Mouse (Mus musculus) cerebellum, adult 2 months (tissue): Measurements from ENCODE around the gene 1700008O03Rik. TPM values are rescaled to one million over a fixed set of nuclear protein-coding genes. Genes with fewer than 3 reads are reported as not detected.

Source experiments
- DNase-seq, 2 experiments: peaks; one replicate each; pipeline ENCODE4 v3.0.0; 2021
- H3K27ac ChIP-seq: fragments of 200-500 bp; 2 replicates; pipeline ENCODE4 v1.5.1; 2012; ENCODE audit warnings: low read length, control low read depth, inconsistent platforms; ENCODE audit not compliant: insufficient read depth
- H3K27me3 ChIP-seq: fragments of 200-500 bp; 2 replicates; pipeline ENCODE4 v1.6.1; 2012; ENCODE audit warnings: inconsistent platforms, mild to moderate bottlenecking, low read length, moderate library complexity; ENCODE audit not compliant: control insufficient read depth, insufficient read depth
- H3K4me1 ChIP-seq: fragments of 200-500 bp; 2 replicates; pipeline ENCODE4 v1.6.1; 2011; ENCODE audit warnings: low read length; ENCODE audit not compliant: control insufficient read depth, insufficient read depth
- H3K4me3 ChIP-seq: fragments of 200-500 bp; replicated peaks from 2 replicates; pipeline ENCODE3; 2011; ENCODE audit warnings: mild to moderate bottlenecking, low read depth, low read length, control low read depth; ENCODE audit not compliant: insufficient read depth
- CTCF ChIP-seq: fragments of 200-500 bp; IDR thresholded peaks from 2 replicates; pipeline ENCODE4 v1.5.1; 2011; ENCODE audit warnings: low read depth, mild to moderate bottlenecking, control low read depth, low read length, moderate library complexity, borderline replicate concordance; ENCODE audit not compliant: insufficient read depth
- POLR2A ChIP-seq: fragments of 200-500 bp; IDR thresholded peaks from 2 replicates; pipeline ENCODE4 v1.6.1; 2011; ENCODE audit warnings: low read length, control low read depth, borderline replicate concordance; ENCODE audit not compliant: insufficient read depth
- WGBS: fragments of 180-500 bp; shearing (Covaris S2); methylation state at CpG from one replicate; pipeline ENCODE4 v1.1.7; 2018; 5-methylcytosine and 5-hydroxymethylcytosine counted together
- polyA plus RNA-seq: library from polyadenylated mRNA; depleted of rRNA; stranded (reverse); fragments of >200 nt; gene quantifications from 2 replicates; pipeline ENCODE4 v1.2.3, GENCODE M21; 2012; rRNA removed

The 1700008O03Rik gene
- 3.1 and 3.8 TPM in 2 replicates for polyA plus RNA-seq

GRCm38 (mm10) chr7:44385720-44386119 is at the start of gene 1700008O03Rik:
TSS of gene 1700008O03Rik (minus strand) at chr7:44385820.
- no peaks in the 10 kb centered on the region for H3K27me3 ChIP-seq
- TF ChIP-seq POLR2A (no peak), CTCF (no peak)
- peak within 1 kb of the TSS; percentile 98 for H3K4me3 ChIP-seq
- 80% methylated on average over 12 of the region's 12 CpGs for WGBS
- no peak for DNase-seq
- H3K4me1 ChIP-seq: peaks cover 12% of the 10 kb centered on the region
- peak within 1 kb of the TSS; percentile 90 for H3K27ac ChIP-seq

- H3K27ac ChIP-seq: no peak overlapping the region
- TF ChIP-seq POLR2A: no peak
- TF ChIP-seq CTCF: no peak
- H3K27me3 ChIP-seq: no peaks in the 10 kb centered on the region
- DNase-seq: no peak
- WGBS: 78% methylated on average over 9 of the region's 9 CpGs
- H3K4me1 ChIP-seq: peaks cover 44% of the 10 kb centered on the region
- H3K4me3 ChIP-seq: no peak overlapping the region
Measured at GRCm38 (mm10) chr7:44434089-44434488, 48.5 kb upstream of the 1700008O03Rik start.

GRCm38 (mm10) chr7:44433371-44433770 is 47.8 kb upstream of the 1700008O03Rik start:
- TF ChIP-seq CTCF (no peak), POLR2A (no peak)
- peak; percentile 22 to 29 for DNase-seq
- WGBS: 33% methylated on average over 7 of the region's 7 CpGs
- no peak overlapping the region for H3K27ac ChIP-seq
- no peaks in the 10 kb centered on the region for H3K27me3 ChIP-seq
- H3K4me3 ChIP-seq: no peak overlapping the region
- peaks cover 44% of the 10 kb centered on the region for H3K4me1 ChIP-seq

- Histone ChIP-seq H3K27ac (no peak overlapping the region), H3K4me3 (no peak overlapping the region), H3K4me1 (peaks cover 39% of the 10 kb centered on the region), H3K27me3 (no peaks in the 10 kb centered on the region)
- 63% methylated on average over 6 of the region's 6 CpGs for WGBS
- no peak for DNase-seq
- no peak for TF ChIP-seq POLR2A
Measured at GRCm38 (mm10) chr7:44432550-44432949, 46.9 kb upstream of the 1700008O03Rik start.

- WGBS: 9% methylated on average over 32 of the region's 32 CpGs
- H3K27me3 ChIP-seq: no peaks in the 10 kb centered on the region
- peak; percentile 44 to 62 for DNase-seq
- TF ChIP-seq CTCF: no peak
- TF ChIP-seq POLR2A: no peak
- H3K4me3 ChIP-seq: peak overlapping the region; percentile 64
- peak overlapping the region; percentile 51 for H3K27ac ChIP-seq
- peaks cover 17% of the 10 kb centered on the region for H3K4me1 ChIP-seq
Measured at GRCm38 (mm10) chr7:44429534-44430488, 44.2 kb upstream of the 1700008O03Rik start.

GRCm38 (mm10) chr7:44428968-44429521 is 43.4 kb upstream of the 1700008O03Rik start, which contains the start of gene Lrrc4b:
TSS of gene Lrrc4b (plus strand) at chr7:44429018.
- Histone ChIP-seq H3K27ac (peak within 1 kb of the TSS; percentile 76), H3K4me3 (peak within 1 kb of the TSS; percentile 77), H3K27me3 (no peaks in the 10 kb centered on the region), H3K4me1 (peaks cover 17% of the 10 kb centered on the region)
- 2% methylated on average over 48 of the region's 69 CpGs for WGBS
- peak; percentile 65 to 69 for DNase-seq
- TF ChIP-seq CTCF: no peak
- no peak for TF ChIP-seq POLR2A

GRCm38 (mm10) chr7:44428171-44428950 is 42.7 kb upstream of the 1700008O03Rik start:
- DNase-seq: peak; percentile 60 to 65

More at GRCm38 (mm10) chr7:44428171-44428950, 42.7 kb upstream of the 1700008O03Rik start:
- no peaks in the 10 kb centered on the region for H3K27me3 ChIP-seq
- under 1% methylated on average over 16 of the region's 38 CpGs for WGBS
- TF ChIP-seq CTCF (no peak), POLR2A (no peak)
- peak overlapping the region; percentile 77 for H3K4me3 ChIP-seq
- H3K4me1 ChIP-seq: peaks cover 17% of the 10 kb centered on the region
- peak overlapping the region; percentile 76 for H3K27ac ChIP-seq
